Mouse (Mus musculus): ENCODE measurements around the gene Nid2.

DNA sequence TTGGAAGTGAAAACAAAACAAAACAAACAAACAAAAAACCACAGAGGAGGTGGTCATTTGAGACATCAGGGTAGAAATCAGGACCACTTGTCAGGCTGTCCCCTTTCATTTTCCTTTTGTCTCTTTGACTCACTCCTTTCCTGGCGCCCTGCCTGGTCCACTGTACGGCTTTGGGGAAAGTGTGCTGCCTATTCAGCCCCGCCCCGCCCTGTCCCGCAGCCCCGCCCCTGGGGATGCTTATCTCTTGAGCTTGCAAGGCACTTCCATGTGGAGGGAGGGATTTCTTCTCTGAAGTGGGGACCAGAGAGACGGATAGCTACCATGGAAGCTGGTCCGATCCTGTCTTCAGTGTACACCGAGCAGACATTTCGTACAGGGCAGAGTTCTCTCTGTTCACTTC is 52.6 kb downstream of the Nid2 start:
- TF ChIP-seq GATA1 (IDR thresholded peaks at IDR 0.05; ENCODE audit: borderline replicate concordance, low read length) (no peak), FLI1 (IDR thresholded peaks at IDR 0.05; ENCODE audit: low read length) (no peak)
